Mouse (Mus musculus): Measurements from ENCODE around the gene Slc26a6. TPM values are rescaled to one million over a fixed set of nuclear protein-coding genes. Genes with fewer than 3 reads are reported as not detected.

Gene Slc26a6
- total RNA-seq, 2 experiments from 2014 or later = 11.7 to 14.0 TPM

- DNase-seq (ENCODE audit: low spot score in 2 of 2) = no peak
Measured at GRCm38 (mm10) chr9:108953081-108953636, 100.1 kb downstream of the Slc26a6 start, which contains the start of gene Col7a1. Gene Col7a1 (plus strand): TSS chr9:108953586.

DNA sequence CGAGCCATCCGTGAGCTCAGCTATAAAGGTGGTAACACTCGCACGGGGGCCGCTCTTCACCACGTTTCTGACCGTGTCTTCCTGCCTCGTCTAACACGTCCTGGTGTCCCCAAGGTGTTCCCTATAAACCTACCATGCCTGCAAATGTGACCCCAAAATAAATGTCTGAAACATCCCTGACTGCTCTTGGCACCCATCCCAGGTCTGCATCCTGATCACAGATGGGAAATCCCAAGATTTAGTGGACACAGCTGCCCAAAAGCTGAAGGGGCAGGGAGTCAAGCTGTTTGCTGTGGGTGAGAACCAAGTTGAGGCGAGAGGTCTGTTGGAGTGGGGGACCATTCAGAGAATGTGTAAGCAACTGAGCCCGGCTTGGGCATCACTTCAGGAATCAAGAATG is 102.2 kb downstream of the Slc26a6 start:
- DNase-seq (ENCODE audit: low spot score in 2 of 2) = no peak

DNA sequence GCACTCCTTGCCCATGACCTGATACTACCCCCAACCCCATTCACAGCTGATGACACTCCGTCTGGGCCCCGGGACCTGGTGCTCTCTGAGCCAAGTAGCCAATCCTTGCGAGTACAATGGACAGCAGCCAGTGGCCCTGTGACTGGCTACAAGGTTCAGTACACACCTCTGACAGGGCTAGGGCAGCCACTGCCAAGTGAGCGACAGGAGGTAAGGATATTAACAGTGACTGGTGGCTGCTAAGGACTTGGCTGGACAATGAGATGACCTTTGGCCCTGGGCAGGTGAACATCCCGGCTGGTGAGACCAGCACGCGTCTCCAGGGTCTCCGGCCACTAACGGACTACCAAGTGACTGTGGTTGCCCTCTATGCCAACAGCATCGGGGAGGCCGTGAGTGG is 102.8 kb downstream of the Slc26a6 start:
- no peak for DNase-seq (ENCODE audit: low spot score in 2 of 2)

Small RNAs within 50 kb of the gene (microRNA-seq; reads per million reads assigned to microRNA genes)
- 0 reads per million in 2 experiments for gene Gm23156

Other genes starting within 250 kb of the Slc26a6 start
- gene Arih2, start 203.9 kb upstream of the Slc26a6 start, total RNA-seq (2021) = 10 to 100 TPM; 51.0 to 51.8 TPM
- gene Slc25a20, start 191.2 kb upstream of the Slc26a6 start, total RNA-seq (2021) = 10 to 100 TPM; 11.5 to 13.7 TPM
- 10 to 100 TPM; 47.7 to 50.9 TPM for gene Prkar2a, start 164.0 kb upstream of the Slc26a6 start, total RNA-seq (2021)
- 100 to 1,000 TPM; 140 to 154 TPM for gene Ip6k2, start 69.5 kb upstream of the Slc26a6 start, total RNA-seq (2021)
- gene Nckipsd, start 44.9 kb upstream of the Slc26a6 start, total RNA-seq (2021) = 10 to 100 TPM; 65.4 to 68.7 TPM
- 10 to 100 TPM; 51.2 to 56.1 TPM for gene Celsr3, start 27.0 kb upstream of the Slc26a6 start, total RNA-seq (2021)
- not detected for gene Tmem89, start 61.3 kb downstream of the Slc26a6 start, total RNA-seq (2021)
- gene Uqcrc1, start 83.3 kb downstream of the Slc26a6 start, total RNA-seq (2021) = 100 to 1,000 TPM; 382 to 415 TPM
- 1 to 10 TPM; 3.1 to 3.4 TPM for gene Col7a1, start 100.3 kb downstream of the Slc26a6 start, total RNA-seq (2021)
- not detected for gene Ucn2, start 132.7 kb downstream of the Slc26a6 start, total RNA-seq (2021)
- gene Pfkfb4, start 138.5 kb downstream of the Slc26a6 start, total RNA-seq (2021) = 10 to 100 TPM; 14.6 to 17.2 TPM
- gene Shisa5, start 185.3 kb downstream of the Slc26a6 start, total RNA-seq (2021) = 10 to 100 TPM; 72.8 to 82.3 TPM
- gene Trex1, start 206.5 kb downstream of the Slc26a6 start, total RNA-seq (2021) = 10 to 100 TPM; 13.4 to 13.7 TPM
- gene Atrip, start 220.8 kb downstream of the Slc26a6 start, total RNA-seq (2021) = 10 to 100 TPM; 25.3 to 29.7 TPM
- 1 to 10 TPM; 8.1 to 8.7 TPM for gene Ccdc51, start 229.2 kb downstream of the Slc26a6 start, total RNA-seq (2021)
- 100 to 1,000 TPM; 308 to 319 TPM for gene Tma7, start 229.3 kb downstream of the Slc26a6 start, total RNA-seq (2021)
- gene Plxnb1, start 242.1 kb downstream of the Slc26a6 start, total RNA-seq (2021) = 10 to 100 TPM; 57.1 to 58.4 TPM